Comparison of ENCODE assay signal across 20 mouse cellular contexts in the genomic region with DNA sequence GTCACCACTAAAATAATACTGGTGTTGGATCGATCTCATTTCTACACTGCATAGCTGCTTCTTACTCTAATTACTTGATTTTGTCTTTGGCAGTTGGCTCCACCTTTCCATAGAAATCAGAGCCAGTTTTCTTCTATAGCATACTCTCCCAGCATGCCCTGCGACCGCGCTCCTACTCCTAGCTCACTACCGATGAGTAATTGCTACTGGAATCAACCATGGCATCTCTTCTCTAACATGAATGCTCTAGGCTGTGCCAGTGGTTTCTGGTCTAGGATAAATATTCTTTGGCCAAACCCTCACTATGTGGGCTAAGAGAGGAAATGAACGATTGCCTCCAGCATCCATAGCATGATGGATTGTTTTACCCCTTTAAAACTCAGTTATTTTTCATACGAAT. TPM values are rescaled to one million over a fixed set of nuclear protein-coding genes. Genes with fewer than 3 reads are reported as not detected.
"Had no signal": no experiment of that assay in that cellular context is flagged by ENCODE, and none has a peak within 500 bp of the region (broad histone marks: within the 10 kb centered on the region; RNA-seq: fewer than 3 reads in every experiment).

No protein-coding gene starts in this region.

- H3K9me3 ChIP-seq: kidney, embryonic 15.5 days; limb, embryonic 15.5 days; liver, embryonic 12.5 days; megakaryocyte, embryonic 14.5 days; neural tube, embryonic 12.5 days; stomach, embryonic 15.5 days had no signal

- H3K9ac ChIP-seq: kidney, embryonic 15.5 days; limb, embryonic 15.5 days; liver, embryonic 12.5 days; lung, embryonic 14.5 days; neural tube, embryonic 12.5 days; stomach, embryonic 15.5 days had no signal

- H3K27me3 ChIP-seq: kidney, embryonic 15.5 days; limb, embryonic 15.5 days; liver, embryonic 12.5 days; neural tube, embryonic 12.5 days; stomach, embryonic 15.5 days had no signal

- H3K4me2 ChIP-seq: kidney, embryonic 15.5 days; limb, embryonic 15.5 days; liver, embryonic 12.5 days; lung, embryonic 14.5 days; midbrain, embryonic 11.5 days; neural tube, embryonic 12.5 days; stomach, embryonic 15.5 days had no signal

- H3K27ac ChIP-seq: kidney, embryonic 15.5 days; limb, embryonic 15.5 days; liver, embryonic 12.5 days; macrophage; neural tube, embryonic 12.5 days; stomach, embryonic 15.5 days had no signal

- H3K36me3 ChIP-seq: kidney, embryonic 15.5 days; limb, embryonic 15.5 days; liver, embryonic 12.5 days; neural tube, embryonic 12.5 days; stomach, embryonic 15.5 days had no signal

- ATAC-seq: liver, embryonic 12.5 days had no signal

- DNase-seq: kidney, postnatal 25 days; layer of hippocampus, postnatal 36 days; right cerebral cortex, postnatal 14 days had no signal

- H3K4me1 ChIP-seq: kidney, embryonic 15.5 days; limb, embryonic 15.5 days; liver, embryonic 12.5 days; neural tube, embryonic 12.5 days; stomach, embryonic 15.5 days had no signal

- H3K4me3 ChIP-seq: kidney, embryonic 15.5 days; limb, embryonic 15.5 days; liver, embryonic 12.5 days; neural tube, embryonic 12.5 days; stomach, embryonic 15.5 days had no signal

RNA-seq across cellular contexts. Expression of gene Rgsl1, which starts 2.5 kb away (rescaled TPM):
- total RNA-seq: neutrophil, adult 5-6 weeks had no signal
- polyA plus RNA-seq: kidney, embryonic 15.5 days; lung, embryonic 14.5 days; midbrain, embryonic 11.5 days; spleen, adult 2 months had no signal

RNA-seq across cellular contexts. Expression of gene Teddm1b, which starts 27.7 kb away (rescaled TPM):
- total RNA-seq: left cerebral cortex, adult 8-10 months; left cerebral cortex, postnatal 25 days; neutrophil, adult 5-6 weeks had no signal
- polyA plus RNA-seq: macrophage; spleen, adult 2 months; testis, adult 2 months had no signal

RNA-seq across cellular contexts. Expression of gene Teddm1a, which starts 45.1 kb away (rescaled TPM):
- total RNA-seq: layer of hippocampus, postnatal 36 days; left cerebral cortex, adult 8-10 months; left cerebral cortex, postnatal 25 days; neutrophil, adult 5-6 weeks had no signal
- polyA plus RNA-seq: kidney, embryonic 15.5 days; limb, embryonic 11.5 days; limb, embryonic 15.5 days; liver, embryonic 12.5 days; lung, embryonic 14.5 days; macrophage; midbrain, embryonic 11.5 days; midbrain, embryonic 16.5 days; neural tube, embryonic 12.5 days; spleen, adult 2 months; stomach, embryonic 15.5 days; testis, adult 2 months; thymus, adult 2 months had no signal
